ENCODE assay signal across 8 mouse cellular contexts in genomic region chr11:116463833-116464232, GRCm38 (mm10). TPM values are rescaled to one million over a fixed set of nuclear protein-coding genes. Genes with fewer than 3 reads are reported as not detected.
DNase-seq lines count a peak whose midpoint lies in the region; ATAC-seq lines count a peak whose summit lies in the region.

No protein-coding gene starts in this region.

- H3K36me3 ChIP-seq in embryonic facial prominence, embryonic 11.5 days (replicated peaks; ENCODE audit: control insufficient read depth, insufficient read depth, low read depth, low read length): no peaks in the 10 kb centered on the region
- H3K36me3 ChIP-seq in liver, embryonic 12.5 days: no peaks in the 10 kb centered on the region

- WGBS in embryonic facial prominence, embryonic 11.5 days: 8% methylated on average over 2 of the region's 2 CpGs
- 10% methylated on average over 2 of the region's 2 CpGs for WGBS in liver, embryonic 12.5 days (ENCODE audit: insufficient replicate concordance)

- H3K4me1 ChIP-seq in embryonic facial prominence, embryonic 11.5 days (ENCODE audit: control insufficient read depth, insufficient read depth, low read length): no peaks in the 10 kb centered on the region
- H3K4me1 ChIP-seq in liver, embryonic 12.5 days: peaks cover 6% of the 10 kb centered on the region

- H3K9me3 ChIP-seq in embryonic facial prominence, embryonic 11.5 days (replicated peaks; ENCODE audit: control insufficient read depth, low read length): no peaks in the 10 kb centered on the region
- no peaks in the 10 kb centered on the region for H3K9me3 ChIP-seq in liver, embryonic 12.5 days (replicated peaks)

- 0 out of 2 replicates have a peak, but pooled peaks have one; percentile 27 for ATAC-seq in embryonic facial prominence, embryonic 11.5 days (replicated peaks; ENCODE audit: insufficient number of reproducible peaks, low FRiP score, low TSS enrichment, low read depth)
- ATAC-seq in liver, embryonic 12.5 days: peak; percentile 47; the same call in 1 of the 2 replicates
- ATAC-seq in neutrophil, adult 5-6 weeks (ENCODE audit: extremely low read depth, insufficient number of reproducible peaks, low FRiP score, poor library complexity, severe bottlenecking): peak; percentile 86

- no peak overlapping the region for H3K4me2 ChIP-seq in embryonic facial prominence, embryonic 11.5 days (ENCODE audit: low read depth, low read length)
- H3K4me2 ChIP-seq in liver, embryonic 12.5 days: no peak overlapping the region

- H3K27me3 ChIP-seq in embryonic facial prominence, embryonic 11.5 days (ENCODE audit: control insufficient read depth, insufficient read depth, low read length): no peaks in the 10 kb centered on the region
- H3K27me3 ChIP-seq in liver, embryonic 12.5 days (replicated peaks): peaks cover 15% of the 10 kb centered on the region

- no peak overlapping the region for H3K27ac ChIP-seq in embryonic facial prominence, embryonic 11.5 days (replicated peaks; ENCODE audit: low read depth, low read length)
- H3K27ac ChIP-seq in liver, embryonic 12.5 days: no peak overlapping the region

- 0 out of 2 replicates have a peak overlapping the region, but pooled peaks have one; percentile 6 for H3K9ac ChIP-seq in embryonic facial prominence, embryonic 11.5 days (replicated peaks; ENCODE audit: low read length)
- no peak overlapping the region for H3K9ac ChIP-seq in liver, embryonic 12.5 days

- peak; percentile 80 for DNase-seq in A20 (ENCODE audit: low read depth, low spot score)
- DNase-seq in adrenal gland, postnatal 14 days: peak; percentile 94
- peak; percentile 90 for DNase-seq in embryonic facial prominence, embryonic 11.5 days (ENCODE audit: low spot score)
- DNase-seq in heart, adult 9 months (ENCODE audit: low spot score in 2 of 2): peak; percentile 67 to 76
- peak; percentile 85 for DNase-seq in kidney, postnatal 14 days
- peak; percentile 78 for DNase-seq in testis, postnatal 14 days (ENCODE audit: low spot score)

- H3K4me3 ChIP-seq in embryonic facial prominence, embryonic 11.5 days (ENCODE audit: low read depth, low read length): no peak overlapping the region
- H3K4me3 ChIP-seq in liver, embryonic 12.5 days: no peak overlapping the region

RNA-seq across cellular contexts. Expression of gene Qrich2, which starts 2.2 kb away (rescaled TPM):
- total RNA-seq in adrenal gland, postnatal 14 days (2021): not detected in 2 replicates
- 0.31 TPM in 1 of 2 replicates, not detected in the other for polyA plus RNA-seq in embryonic facial prominence, embryonic 11.5 days (2014; fragmentation: Nextera tagmentation; extraction: Ambion mirVana)
- polyA plus RNA-seq in liver, embryonic 12.5 days (2016; fragmentation: Nextera tagmentation; extraction: Ambion mirVana): not detected in 2 replicates
- 0.25 TPM in 1 of 2 replicates, not detected in the other for total RNA-seq in neutrophil, adult 5-6 weeks (2017)

RNA-seq across cellular contexts. Expression of gene Ubald2, which starts 29.9 kb away (rescaled TPM):
- 36.4 and 38.8 TPM in 2 replicates for total RNA-seq in adrenal gland, postnatal 14 days (2021)
- 63.6 and 68.4 TPM in 2 replicates for polyA plus RNA-seq in embryonic facial prominence, embryonic 11.5 days (2014; fragmentation: Nextera tagmentation; extraction: Ambion mirVana)
- 32.3 and 32.6 TPM in 2 replicates for polyA plus RNA-seq in liver, embryonic 12.5 days (2016; fragmentation: Nextera tagmentation; extraction: Ambion mirVana)
- total RNA-seq in neutrophil, adult 5-6 weeks (2017): 82.2 and 89.0 TPM in 2 replicates

RNA-seq across cellular contexts. Expression of gene Prpsap1, which starts 30.2 kb away (rescaled TPM):
- 81.1 and 81.8 TPM in 2 replicates for total RNA-seq in adrenal gland, postnatal 14 days (2021)
- polyA plus RNA-seq in embryonic facial prominence, embryonic 11.5 days (2014; fragmentation: Nextera tagmentation; extraction: Ambion mirVana): 171 and 182 TPM in 2 replicates
- 69.9 and 77.1 TPM in 2 replicates for polyA plus RNA-seq in liver, embryonic 12.5 days (2016; fragmentation: Nextera tagmentation; extraction: Ambion mirVana)
- 38.2 and 47.6 TPM in 2 replicates for total RNA-seq in neutrophil, adult 5-6 weeks (2017)

RNA-seq across cellular contexts. Expression of gene Rnf157, which starts 51.0 kb away (rescaled TPM):
- 8.6 and 10.1 TPM in 2 replicates for total RNA-seq in adrenal gland, postnatal 14 days (2021)
- 15.8 and 15.9 TPM in 2 replicates for polyA plus RNA-seq in embryonic facial prominence, embryonic 11.5 days (2014; fragmentation: Nextera tagmentation; extraction: Ambion mirVana)
- polyA plus RNA-seq in liver, embryonic 12.5 days (2016; fragmentation: Nextera tagmentation; extraction: Ambion mirVana): 2.9 and 4.3 TPM in 2 replicates
- total RNA-seq in neutrophil, adult 5-6 weeks (2017): 16.0 and 17.0 TPM in 2 replicates

Comparison
In these comparisons a context has a peak if more than half of its experiments do, and no peak if none do; other contexts are left out.
1. ATAC-seq: peak in every context shown above with its lines; median percentile 86 in neutrophil, adult 5-6 weeks; 47 in liver, embryonic 12.5 days; 27 in embryonic facial prominence, embryonic 11.5 days.